Mouse (Mus musculus) kidney, embryonic 15.5 days (tissue): ENCODE measurements around the gene Prickle3. TPM values are rescaled to one million over a fixed set of nuclear protein-coding genes. Genes with fewer than 3 reads are reported as not detected.
"Not testable (repeated sequence)": the region's sequence is repeated elsewhere in the genome, so short reads cannot be mapped to it uniquely, and the experiment has no call there.

Experiments
- ATAC-seq: fragments of 200-750 bp; cut with Nextera tagmentation; replicated peaks from 2 replicates; pipeline ENCODE4 v1.8.0; 2017; ENCODE audit warnings: moderate TSS enrichment; ENCODE audit not compliant: low FRiP score
- H3K27ac ChIP-seq: fragments of 300-500 bp; sonication (generic); 2 replicates; pipeline ENCODE4 v1.5.1; 2015; ENCODE audit warnings: mild to moderate bottlenecking, inconsistent platforms
- H3K27me3 ChIP-seq: fragments of 300-500 bp; sonication (generic); 2 replicates; pipeline ENCODE4 v1.6.1; 2015; ENCODE audit warnings: inconsistent platforms
- H3K36me3 ChIP-seq: fragments of 300-500 bp; sonication (generic); 2 replicates; pipeline ENCODE4 v1.6.1; 2015; ENCODE audit warnings: inconsistent platforms
- H3K4me1 ChIP-seq: fragments of 300-500 bp; sonication (generic); 2 replicates; pipeline ENCODE4 v1.6.1; 2015; ENCODE audit warnings: inconsistent platforms
- H3K4me2 ChIP-seq: fragments of 300-500 bp; sonication (generic); 2 replicates; pipeline ENCODE4 v1.6.1; 2015; ENCODE audit warnings: moderate library complexity, mild to moderate bottlenecking, inconsistent platforms
- H3K4me3 ChIP-seq: fragments of 300-500 bp; sonication (generic); replicated peaks from 2 replicates; pipeline ENCODE4 v1.5.1; 2015; ENCODE audit warnings: mild to moderate bottlenecking, inconsistent platforms
- H3K9ac ChIP-seq: fragments of 300-500 bp; sonication (generic); 2 replicates; pipeline ENCODE4 v1.6.1; 2015; ENCODE audit warnings: mild to moderate bottlenecking, inconsistent platforms
- H3K9me3 ChIP-seq: fragments of 300-500 bp; sonication (generic); replicated peaks from 2 replicates; pipeline ENCODE4 v1.6.1; 2016; ENCODE audit warnings: inconsistent platforms
- WGBS: fragments of 180-500 bp; shearing (Covaris S2); methylation state at CpG from one replicate; pipeline ENCODE4 v1.1.7; 2015; ENCODE audit warnings: mixed read lengths; 5-methylcytosine and 5-hydroxymethylcytosine counted together
- polyA plus RNA-seq: library from polyadenylated mRNA; unstranded; fragments of >200 nt; fragmentation: Nextera tagmentation; extraction: Ambion mirVana; gene quantifications from 2 replicates; pipeline ENCODE4 v1.2.1, GENCODE M21; 2015

Prickle3 gene
- polyA plus RNA-seq, 1 experiment from 2014 or later: 13.2 TPM

DNA sequence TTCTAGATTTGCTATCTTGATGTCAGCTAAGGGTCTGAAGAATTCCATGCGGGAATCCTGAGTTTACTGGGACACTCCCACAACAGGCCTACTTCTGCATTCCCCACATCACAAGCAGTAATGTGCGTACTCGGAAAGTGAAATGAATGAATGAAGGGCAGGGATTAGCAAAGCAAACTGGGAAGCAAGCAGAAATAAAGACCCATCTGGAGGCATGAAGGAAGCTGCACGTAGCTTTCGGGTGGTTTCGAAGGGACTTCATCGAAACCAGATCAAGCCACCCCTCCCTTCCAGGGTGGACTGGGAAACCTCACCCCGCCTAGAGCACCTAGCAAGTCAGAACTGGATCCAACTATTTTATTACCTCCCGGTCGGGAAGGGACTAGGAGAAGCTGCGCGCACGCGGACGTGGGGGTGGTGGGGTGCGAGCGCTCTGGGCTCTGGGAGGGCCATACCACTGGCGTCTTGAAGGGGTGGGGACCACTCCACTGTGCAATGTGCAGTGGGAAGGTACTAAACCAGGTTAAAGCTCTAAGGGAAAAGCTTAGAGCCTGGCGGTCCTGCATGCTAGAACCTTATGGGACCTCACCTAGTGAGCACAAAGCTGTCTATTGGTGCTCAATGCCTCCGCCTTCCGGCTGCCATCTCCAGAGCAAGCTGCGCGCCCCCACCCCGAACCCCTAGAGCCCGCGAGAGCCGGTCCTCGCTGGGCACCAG is 17.4 kb downstream of the Prickle3 start:
- H3K27me3 ChIP-seq: no peaks in the 10 kb centered on the region
- H3K4me3 ChIP-seq: peak overlapping the region; percentile 32
- 29% methylated on average over 28 of the region's 28 CpGs for whole genome bisulfite sequencing
- H3K4me1 ChIP-seq: peaks cover 27% of the 10 kb centered on the region
- H3K4me2 ChIP-seq: peak overlapping the region; percentile 61
- H3K36me3 ChIP-seq: no peaks in the 10 kb centered on the region
- H3K9me3 ChIP-seq: no peaks in the 10 kb centered on the region
- peak overlapping the region; percentile 87 for H3K27ac ChIP-seq
- peak overlapping the region; percentile 26; the same call in 1 of the 2 replicates for H3K9ac ChIP-seq
- ATAC-seq: peak; percentile 44

GRCm38 (mm10) chrX:7675001-7675380 is 17.9 kb downstream of the Prickle3 start:
- Histone ChIP-seq H3K9ac (peak overlapping the region; percentile 26; the same call in 1 of the 2 replicates), H3K27ac (peak overlapping the region; percentile 87), H3K36me3 (no peaks in the 10 kb centered on the region), H3K4me3 (peak overlapping the region; percentile 32), H3K27me3 (no peaks in the 10 kb centered on the region), H3K4me2 (peak overlapping the region; percentile 61), H3K4me1 (peaks cover 27% of the 10 kb centered on the region), H3K9me3 (no peaks in the 10 kb centered on the region)
- WGBS: 36% methylated on average over 10 of the region's 10 CpGs
- ATAC-seq: no peak

- Histone ChIP-seq H3K27ac (no peak overlapping the region), H3K36me3 (no peaks in the 10 kb centered on the region), H3K4me3 (no peak overlapping the region), H3K27me3 (no peaks in the 10 kb centered on the region), H3K9me3 (no peaks in the 10 kb centered on the region), H3K4me2 (peak overlapping the region; percentile 59; the same call in 1 of the 2 replicates), H3K9ac (no peak overlapping the region), H3K4me1 (peaks cover 11% of the 10 kb centered on the region)
- 48% methylated on average over 3 of the region's 3 CpGs for WGBS
- no peak for ATAC-seq
Observed at GRCm38 (mm10) chrX:7678986-7679385, 21.9 kb downstream of the Prickle3 start.

GRCm38 (mm10) chrX:7679405-7680056 is 22.5 kb downstream of the Prickle3 start:
- Histone ChIP-seq H3K27ac (no peak overlapping the region), H3K9ac (no peak overlapping the region), H3K4me3 (peak overlapping the region; percentile 36), H3K27me3 (no peaks in the 10 kb centered on the region), H3K4me2 (peak overlapping the region; percentile 59), H3K4me1 (peaks cover 5% of the 10 kb centered on the region; the same call in 1 of the 2 replicates), H3K9me3 (no peaks in the 10 kb centered on the region), H3K36me3 (no peaks in the 10 kb centered on the region)
- peak; percentile 95 for ATAC-seq
- WGBS: 14% methylated on average over 27 of the region's 27 CpGs

GRCm38 (mm10) chrX:7680057-7680412 is 23.0 kb downstream of the Prickle3 start:
- Histone ChIP-seq H3K9me3 (no peaks in the 10 kb centered on the region), H3K9ac (no peak overlapping the region), H3K27me3 (no peaks in the 10 kb centered on the region), H3K4me2 (peak overlapping the region; percentile 59), H3K27ac (no peak overlapping the region), H3K4me3 (peak overlapping the region; percentile 36), H3K36me3 (no peaks in the 10 kb centered on the region), H3K4me1 (peaks cover under 1% of the 10 kb centered on the region; the same call in 1 of the 2 replicates)
- 18% methylated on average over 12 of the region's 12 CpGs for WGBS
- peak; percentile 47 for ATAC-seq

DNA sequence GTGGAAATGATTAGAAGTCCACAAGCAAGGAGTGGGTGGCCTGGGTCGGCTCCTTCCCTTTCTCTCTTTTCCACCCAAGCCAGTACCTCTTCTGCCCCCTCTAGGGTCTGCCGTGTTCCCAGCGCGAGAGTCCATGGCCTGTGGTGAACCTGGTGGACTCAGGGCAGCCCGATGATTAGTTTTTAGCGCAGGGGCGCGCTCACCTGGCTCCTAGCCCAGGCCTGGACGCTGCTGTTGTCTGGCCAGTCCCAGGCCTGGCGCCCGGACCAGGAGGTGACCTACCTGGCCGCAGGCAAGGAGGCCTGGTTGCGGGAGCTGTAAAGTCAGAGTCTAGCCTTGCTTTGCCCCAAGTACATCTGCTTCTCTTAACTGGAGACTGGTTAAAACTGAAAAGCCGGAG is 23.8 kb downstream of the Prickle3 start, which contains the start of gene Magix:
Gene Magix (minus strand): TSS at position 388 of the 400 bp plus-strand sequence.
- Histone ChIP-seq H3K9me3 (no peaks in the 10 kb centered on the region), H3K4me1 (no peaks in the 10 kb centered on the region), H3K9ac (no peak within 1 kb of the TSS), H3K4me3 (peak within 1 kb of the TSS; percentile 36), H3K27ac (no peak within 1 kb of the TSS), H3K4me2 (peak within 1 kb of the TSS; percentile 59), H3K27me3 (no peaks in the 10 kb centered on the region), H3K36me3 (no peaks in the 10 kb centered on the region)
- WGBS: 74% methylated on average over 14 of the region's 14 CpGs
- no peak for ATAC-seq

GRCm38 (mm10) chrX:7688321-7688720 is 31.3 kb downstream of the Prickle3 start:
- H3K36me3 ChIP-seq: no peaks in the 10 kb centered on the region
- no peak overlapping the region for H3K4me2 ChIP-seq
- H3K27me3 ChIP-seq: no peaks in the 10 kb centered on the region
- no peak overlapping the region for H3K9ac ChIP-seq
- no peak overlapping the region for H3K27ac ChIP-seq
- no peak for ATAC-seq
- WGBS: 87% methylated on average over 2 of the region's 2 CpGs
- no peaks in the 10 kb centered on the region for H3K9me3 ChIP-seq
- no peaks in the 10 kb centered on the region for H3K4me1 ChIP-seq
- no peak overlapping the region for H3K4me3 ChIP-seq

DNA sequence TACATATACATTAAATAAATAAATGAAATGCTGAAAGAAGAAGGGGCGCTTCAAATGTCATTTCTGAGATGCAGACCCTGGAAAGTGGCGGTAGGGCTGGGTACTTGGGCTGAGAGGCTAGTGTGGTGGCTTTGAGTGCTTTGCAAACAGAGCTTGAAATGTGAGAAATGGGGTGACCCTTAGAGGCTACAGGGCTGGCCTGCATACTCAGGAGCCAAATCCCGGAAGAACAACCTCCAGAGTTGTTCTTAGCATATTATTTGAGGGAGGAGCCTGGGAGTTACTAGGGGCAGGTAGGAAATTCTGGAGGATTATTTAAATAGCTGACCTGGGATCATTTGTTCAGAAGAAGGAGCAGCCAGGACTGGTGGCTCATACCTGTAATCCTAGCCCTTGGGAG is 33.4 kb downstream of the Prickle3 start:
- no peaks in the 10 kb centered on the region for H3K4me1 ChIP-seq
- 46% methylated on average over 3 of the region's 3 CpGs for WGBS
- H3K4me3 ChIP-seq: no peak overlapping the region
- no peak for ATAC-seq
- H3K27me3 ChIP-seq: no peaks in the 10 kb centered on the region
- H3K27ac ChIP-seq: no peak overlapping the region
- H3K36me3 ChIP-seq: no peaks in the 10 kb centered on the region
- no peaks in the 10 kb centered on the region for H3K9me3 ChIP-seq
- H3K9ac ChIP-seq: no peak overlapping the region
- H3K4me2 ChIP-seq: no peak overlapping the region

DNA sequence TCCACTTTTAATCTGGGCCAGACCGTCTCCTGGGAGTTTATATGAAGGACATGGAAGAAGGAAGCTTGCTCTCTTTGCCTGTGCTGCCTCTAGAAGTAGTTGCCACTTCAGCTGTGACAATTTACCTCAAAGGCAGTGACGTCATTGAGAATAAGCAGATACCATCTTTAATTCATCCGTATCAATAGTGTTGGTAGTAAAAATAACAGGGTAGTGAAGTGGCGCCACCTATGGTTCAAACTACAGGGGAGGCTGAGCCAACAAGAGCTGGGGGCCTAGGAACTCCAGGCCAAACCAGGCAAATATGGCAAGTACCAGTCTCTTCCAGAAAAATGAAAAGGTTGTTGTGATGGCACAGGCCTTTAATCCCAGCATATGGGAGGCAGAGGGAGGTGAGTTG is 35.8 kb downstream of the Prickle3 start:
- Histone ChIP-seq H3K4me2 (no peak overlapping the region), H3K36me3 (no peaks in the 10 kb centered on the region), H3K4me3 (no peak overlapping the region), H3K4me1 (no peaks in the 10 kb centered on the region), H3K27ac (no peak overlapping the region), H3K9ac (no peak overlapping the region), H3K9me3 (no peaks in the 10 kb centered on the region), H3K27me3 (no peaks in the 10 kb centered on the region)
- ATAC-seq: no peak
- 36% methylated on average over 4 of the region's 4 CpGs for WGBS

DNA sequence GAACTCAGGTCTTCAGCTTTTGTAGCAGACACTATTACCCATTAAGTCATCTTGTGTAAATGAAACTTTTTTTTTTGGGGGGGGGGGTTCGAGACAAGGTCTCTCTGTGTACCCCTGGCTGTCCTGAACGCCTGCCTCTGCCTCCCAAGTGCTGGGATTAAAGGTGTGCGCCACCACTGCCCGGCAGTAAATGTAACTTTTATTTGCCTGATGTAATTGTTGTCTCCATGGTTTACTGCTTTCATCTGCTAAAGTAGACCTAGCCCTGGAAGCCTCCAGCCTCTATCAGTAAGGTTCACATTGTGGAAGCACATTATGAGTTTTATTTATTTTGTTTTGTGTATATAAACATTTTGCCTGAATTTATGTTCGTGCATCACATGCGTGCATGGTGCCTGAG is 39.5 kb downstream of the Prickle3 start:
- ATAC-seq: peak; percentile 40
- peaks cover 7% of the 10 kb centered on the region; the same call in 1 of the 2 replicates for H3K4me1 ChIP-seq
- H3K27ac ChIP-seq: no peak overlapping the region
- WGBS: 32% methylated on average over 6 of the region's 6 CpGs
- peak overlapping the region; percentile 62 for H3K4me3 ChIP-seq
- H3K4me2 ChIP-seq: peak overlapping the region; percentile 43
- no peak overlapping the region for H3K9ac ChIP-seq
- H3K9me3 ChIP-seq: no peaks in the 10 kb centered on the region
- no peaks in the 10 kb centered on the region for H3K27me3 ChIP-seq
- peaks cover 20% of the 10 kb centered on the region; the same call in 1 of the 2 replicates for H3K36me3 ChIP-seq

DNA sequence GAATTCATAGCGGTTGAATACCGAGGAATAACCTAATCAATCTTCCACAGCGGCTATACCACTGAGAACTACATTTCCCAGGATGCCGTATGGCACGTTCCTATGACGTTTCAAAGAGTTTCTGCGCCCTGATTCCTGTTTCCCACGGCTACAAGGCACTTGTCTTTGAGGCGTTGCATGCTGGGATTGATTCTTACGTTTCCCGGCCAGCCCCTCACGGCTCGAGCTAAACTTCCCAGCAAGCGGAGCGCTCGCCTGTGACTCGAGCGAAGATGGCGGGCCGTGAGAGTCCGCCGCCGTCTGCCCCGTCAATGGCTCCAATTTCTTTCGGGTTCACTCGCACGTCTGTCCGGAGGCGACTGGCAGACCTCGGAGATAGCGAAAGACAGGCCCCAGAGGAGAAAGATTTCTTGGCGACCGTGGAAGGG is 39.9 kb downstream of the Prickle3 start, which contains the start of gene Gpkow:
Gene Gpkow (plus strand): TSS at position 178 of the 428 bp plus-strand sequence.
- H3K9ac ChIP-seq: peak within 1 kb of the TSS; percentile 55
- no peaks in the 10 kb centered on the region for H3K9me3 ChIP-seq
- ATAC-seq: peak; percentile 97
- H3K4me1 ChIP-seq: peaks cover 7% of the 10 kb centered on the region; the same call in 1 of the 2 replicates
- H3K27ac ChIP-seq: no peak within 1 kb of the TSS
- WGBS: 19% methylated on average over 33 of the region's 33 CpGs
- H3K4me3 ChIP-seq: peak within 1 kb of the TSS; percentile 62
- H3K4me2 ChIP-seq: peak within 1 kb of the TSS; percentile 63
- H3K36me3 ChIP-seq: peaks cover 25% of the 10 kb centered on the region; the same call in 1 of the 2 replicates
- H3K27me3 ChIP-seq: no peaks in the 10 kb centered on the region

DNA sequence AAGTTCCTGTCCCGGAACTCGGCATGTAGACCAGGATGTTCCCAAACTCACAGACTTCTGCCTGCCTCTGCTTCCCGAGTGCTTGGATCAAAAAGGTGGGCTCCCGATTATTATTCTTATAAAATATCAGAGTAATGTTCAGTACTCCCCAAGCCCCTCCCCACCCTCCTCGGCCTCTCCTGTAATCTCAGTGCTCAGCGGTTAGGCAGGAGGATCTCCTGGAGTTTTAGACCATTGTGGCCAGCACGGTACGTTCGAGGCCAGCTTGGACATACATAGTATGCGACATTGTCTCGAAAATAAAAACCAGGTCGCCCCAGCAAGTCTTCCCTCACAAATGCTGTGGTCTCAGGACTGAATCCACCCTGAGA is 56.7 kb downstream of the Prickle3 start:
- ATAC-seq, H3K36me3 ChIP-seq, H3K9me3 ChIP-seq, H3K27ac ChIP-seq, H3K27me3 ChIP-seq, H3K4me1 ChIP-seq: not testable (repeated sequence)
- Histone ChIP-seq H3K9ac (peak overlapping the region; percentile 26; the same call in 1 of the 2 replicates), H3K4me3 (peak overlapping the region; percentile 42), H3K4me2 (peak overlapping the region; percentile 56)
- 28% methylated on average over 6 of the region's 12 CpGs for WGBS
